Mouse (Mus musculus) small intestine, adult 2 months (tissue): Measurements from ENCODE around the gene Ccna1.

Source experiments
- CTCF ChIP-seq: fragments of 200-500 bp; IDR thresholded peaks from 2 replicates; pipeline ENCODE4 v1.5.1; 2012; ENCODE audit warnings: low read depth, mild to moderate bottlenecking, control low read depth, inconsistent platforms, low read length, moderate library complexity, mixed read lengths; ENCODE audit not compliant: insufficient replicate concordance, insufficient read length; ENCODE audit errors: extremely low read depth
- POLR2A ChIP-seq: fragments of 200-500 bp; IDR thresholded peaks from 2 replicates; pipeline ENCODE4 v1.6.1; 2012; ENCODE audit warnings: low read depth, mild to moderate bottlenecking, control low read depth, inconsistent platforms, low read length, moderate library complexity

GRCm38 (mm10) chr3:55027271-55027840, 27.9 kb downstream of the Ccna1 start:
- no peak for TF ChIP-seq CTCF
- TF ChIP-seq POLR2A = no peak
